Mouse (Mus musculus): ENCODE results near the gene Speer4c. TPM values are rescaled to one million over a fixed set of nuclear protein-coding genes. Genes with fewer than 3 reads are reported as not detected.
"Not testable (repeated sequence)": the region's sequence is repeated elsewhere in the genome, so short reads cannot be mapped to it uniquely, and the experiment has no call there.

The Speer4c gene
- total and polyA plus RNA-seq, 3 experiments: not detected

- H3K36me3 ChIP-seq (ENCODE audit: control insufficient read depth in 1 of 2, insufficient read depth in 2 of 2, low read length in 2 of 2); DNase-seq (ENCODE audit: low read depth, low spot score); H3K9me3 ChIP-seq (replicated peaks; ENCODE audit: insufficient read depth, low read length); H3K27ac ChIP-seq (ENCODE audit: control insufficient read depth, low read depth, low read length); H3K79me2 ChIP-seq (ENCODE audit: control insufficient read depth, insufficient read depth, low read length, poor library complexity); H3K4me1 ChIP-seq (ENCODE audit: control insufficient read depth in 1 of 2, insufficient read depth in 2 of 2, low read length in 2 of 2); H3K27me3 ChIP-seq (ENCODE audit: control insufficient read depth in 1 of 2, insufficient read depth in 2 of 2, low read length in 2 of 2); H3K4me3 ChIP-seq (ENCODE audit: control insufficient read depth in 1 of 2, insufficient read depth in 1 of 2, low read depth in 2 of 2, low read length in 2 of 2); H3K9ac ChIP-seq (ENCODE audit: control insufficient read depth, low read depth, low read length, poor library complexity, severe bottlenecking): not testable (repeated sequence)
Observed at GRCm38 (mm10) chr5:15681301-15682035, 32.6 kb downstream of the Speer4c start.

GRCm38 (mm10) chr5:15679980-15680949 lies 33.8 kb downstream of the Speer4c start:
- not testable (repeated sequence) for DNase-seq (ENCODE audit: low read depth, low spot score)

DNA sequence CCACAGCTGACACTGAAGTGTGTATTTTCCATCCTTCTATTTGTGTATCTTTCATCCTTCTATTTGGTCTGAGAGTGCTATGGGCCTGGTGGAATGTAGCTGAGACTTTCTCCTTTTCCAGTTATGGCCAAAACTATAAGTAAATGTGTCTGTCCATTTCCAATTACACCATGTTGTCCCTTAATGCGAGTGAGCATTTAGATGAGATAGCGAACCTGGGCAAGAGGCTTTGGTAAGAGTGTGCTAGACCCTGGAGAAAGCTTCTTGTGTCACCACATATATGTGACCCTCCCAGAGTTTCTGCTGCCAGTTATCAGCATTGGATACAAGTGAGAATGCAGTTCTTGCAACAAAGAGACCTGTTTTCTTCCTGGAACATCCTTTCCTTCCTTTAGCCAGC lies 35.2 kb downstream of the Speer4c start:
- H3K27ac ChIP-seq (ENCODE audit: control insufficient read depth, low read depth, low read length); H3K4me3 ChIP-seq (ENCODE audit: control insufficient read depth in 1 of 2, insufficient read depth in 1 of 2, low read depth in 2 of 2, low read length in 2 of 2); H3K9ac ChIP-seq (ENCODE audit: control insufficient read depth, low read depth, low read length, poor library complexity, severe bottlenecking); DNase-seq (ENCODE audit: low read depth, low spot score); H3K4me1 ChIP-seq (ENCODE audit: control insufficient read depth in 1 of 2, insufficient read depth in 2 of 2, low read length in 2 of 2); H3K36me3 ChIP-seq (ENCODE audit: control insufficient read depth in 1 of 2, insufficient read depth in 2 of 2, low read length in 2 of 2); H3K27me3 ChIP-seq (ENCODE audit: control insufficient read depth in 1 of 2, insufficient read depth in 2 of 2, low read length in 2 of 2); H3K9me3 ChIP-seq (replicated peaks; ENCODE audit: insufficient read depth, low read length); H3K79me2 ChIP-seq (ENCODE audit: control insufficient read depth, insufficient read depth, low read length, poor library complexity): not testable (repeated sequence)

More at GRCm38 (mm10) chr5:15679980-15680949, 33.8 kb downstream of the Speer4c start:
- not testable (repeated sequence) for H3K4me1 ChIP-seq (ENCODE audit: control insufficient read depth in 1 of 2, insufficient read depth in 2 of 2, low read length in 2 of 2); H3K9ac ChIP-seq (ENCODE audit: control insufficient read depth, low read depth, low read length, poor library complexity, severe bottlenecking); H3K36me3 ChIP-seq (ENCODE audit: control insufficient read depth in 1 of 2, insufficient read depth in 2 of 2, low read length in 2 of 2); H3K4me3 ChIP-seq (ENCODE audit: control insufficient read depth in 1 of 2, insufficient read depth in 1 of 2, low read depth in 2 of 2, low read length in 2 of 2); H3K9me3 ChIP-seq (replicated peaks; ENCODE audit: insufficient read depth, low read length); H3K27ac ChIP-seq (ENCODE audit: control insufficient read depth, low read depth, low read length); H3K27me3 ChIP-seq (ENCODE audit: control insufficient read depth in 1 of 2, insufficient read depth in 2 of 2, low read length in 2 of 2); H3K79me2 ChIP-seq (ENCODE audit: control insufficient read depth, insufficient read depth, low read length, poor library complexity)

DNA sequence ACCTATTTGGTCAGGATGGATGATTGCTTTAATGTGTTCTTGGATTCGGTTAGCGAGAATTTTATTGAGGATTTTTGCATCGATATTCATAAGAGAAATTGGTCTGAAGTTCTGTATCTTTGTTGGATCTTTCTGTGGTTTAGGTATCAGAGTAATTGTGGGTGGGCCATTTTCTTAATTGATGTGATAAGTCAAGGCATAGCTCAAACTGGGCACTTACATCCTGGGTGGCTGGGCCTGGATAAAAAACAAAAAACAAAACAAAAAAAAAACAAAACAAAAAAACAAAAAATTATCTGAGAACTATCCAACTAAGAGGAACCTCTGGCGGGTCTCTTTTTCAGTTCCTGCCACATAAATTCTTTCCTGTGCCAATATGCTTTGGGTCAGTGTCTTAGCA lies 36.3 kb downstream of the Speer4c start:
- not testable (repeated sequence) for H3K27me3 ChIP-seq (ENCODE audit: control insufficient read depth in 1 of 2, insufficient read depth in 2 of 2, low read length in 2 of 2); H3K9ac ChIP-seq (ENCODE audit: control insufficient read depth, low read depth, low read length, poor library complexity, severe bottlenecking); H3K79me2 ChIP-seq (ENCODE audit: control insufficient read depth, insufficient read depth, low read length, poor library complexity); DNase-seq (ENCODE audit: low read depth, low spot score); H3K4me1 ChIP-seq (ENCODE audit: control insufficient read depth in 1 of 2, insufficient read depth in 2 of 2, low read length in 2 of 2); H3K36me3 ChIP-seq (ENCODE audit: control insufficient read depth in 1 of 2, insufficient read depth in 2 of 2, low read length in 2 of 2); H3K9me3 ChIP-seq (replicated peaks; ENCODE audit: insufficient read depth, low read length); H3K27ac ChIP-seq (ENCODE audit: control insufficient read depth, low read depth, low read length); H3K4me3 ChIP-seq (ENCODE audit: control insufficient read depth in 1 of 2, insufficient read depth in 1 of 2, low read depth in 2 of 2, low read length in 2 of 2)

GRCm38 (mm10) chr5:15674429-15675244 lies 39.4 kb downstream of the Speer4c start:
- H3K27me3 ChIP-seq (ENCODE audit: control insufficient read depth in 1 of 2, insufficient read depth in 2 of 2, low read length in 2 of 2); H3K9ac ChIP-seq (ENCODE audit: control insufficient read depth, low read depth, low read length, poor library complexity, severe bottlenecking); H3K36me3 ChIP-seq (ENCODE audit: control insufficient read depth in 1 of 2, insufficient read depth in 2 of 2, low read length in 2 of 2); H3K27ac ChIP-seq (ENCODE audit: control insufficient read depth, low read depth, low read length); H3K79me2 ChIP-seq (ENCODE audit: control insufficient read depth, insufficient read depth, low read length, poor library complexity); H3K4me3 ChIP-seq (ENCODE audit: control insufficient read depth in 1 of 2, insufficient read depth in 1 of 2, low read depth in 2 of 2, low read length in 2 of 2); H3K9me3 ChIP-seq (replicated peaks; ENCODE audit: insufficient read depth, low read length); H3K4me1 ChIP-seq (ENCODE audit: control insufficient read depth in 1 of 2, insufficient read depth in 2 of 2, low read length in 2 of 2); DNase-seq (ENCODE audit: low read depth, low spot score): not testable (repeated sequence)

DNA sequence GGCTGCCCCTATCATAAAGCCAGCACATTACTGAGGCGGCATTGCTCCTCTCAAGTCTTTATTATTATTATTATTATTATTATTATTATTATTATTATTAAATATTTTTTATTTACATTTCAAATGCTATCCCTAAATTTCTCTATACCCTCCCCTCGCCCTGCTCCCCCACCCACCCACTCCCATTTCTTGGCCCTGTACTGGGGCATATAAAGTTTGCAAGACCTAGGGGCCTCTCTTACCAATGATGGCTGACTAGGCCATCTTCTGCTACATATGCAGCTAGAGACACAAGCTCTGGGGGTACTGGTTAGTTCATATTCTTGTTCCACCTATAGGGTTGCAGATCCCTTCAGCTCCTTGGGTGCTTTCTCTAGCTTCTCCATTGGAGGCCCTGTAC lies 40.1 kb downstream of the Speer4c start:
- not testable (repeated sequence) for H3K36me3 ChIP-seq (ENCODE audit: control insufficient read depth in 1 of 2, insufficient read depth in 2 of 2, low read length in 2 of 2)

More for the DNA sequence above, 40.1 kb downstream of the Speer4c start:
- H3K79me2 ChIP-seq (ENCODE audit: control insufficient read depth, insufficient read depth, low read length, poor library complexity); H3K9ac ChIP-seq (ENCODE audit: control insufficient read depth, low read depth, low read length, poor library complexity, severe bottlenecking); DNase-seq (ENCODE audit: low read depth, low spot score); H3K4me3 ChIP-seq (ENCODE audit: control insufficient read depth in 1 of 2, insufficient read depth in 1 of 2, low read depth in 2 of 2, low read length in 2 of 2); H3K27ac ChIP-seq (ENCODE audit: control insufficient read depth, low read depth, low read length); H3K27me3 ChIP-seq (ENCODE audit: control insufficient read depth in 1 of 2, insufficient read depth in 2 of 2, low read length in 2 of 2); H3K4me1 ChIP-seq (ENCODE audit: control insufficient read depth in 1 of 2, insufficient read depth in 2 of 2, low read length in 2 of 2); H3K9me3 ChIP-seq (replicated peaks; ENCODE audit: insufficient read depth, low read length): not testable (repeated sequence)
